Mouse (Mus musculus): ENCODE results near the gene Ccdc82. TPM values are rescaled to one million over a fixed set of nuclear protein-coding genes. Genes with fewer than 3 reads are reported as not detected.

Gene Ccdc82
- total RNA-seq, 1 experiment, result 1.6 TPM

- no peak for DNase-seq (ENCODE audit: low read depth, low spot score)
- Histone ChIP-seq H3K9ac (ENCODE audit: insufficient read depth, low read depth, low read length, poor library complexity, severe bottlenecking) (no peak overlapping the region), H3K9me3 (ENCODE audit: control insufficient read depth, insufficient read depth, low read depth, low read length) (no peaks in the 10 kb centered on the region), H3K4me1 (ENCODE audit: control insufficient read depth in 2 of 2, insufficient read depth in 2 of 2, low read length in 2 of 2, poor library complexity in 1 of 2) (no peaks in the 10 kb centered on the region), H3K36me3 (ENCODE audit: control insufficient read depth, insufficient read depth, low read length, poor library complexity, severe bottlenecking) (no peaks in the 10 kb centered on the region), H3K27ac (ENCODE audit: insufficient read depth, low read depth, low read length, poor library complexity, severe bottlenecking) (no peak overlapping the region), H3K4me3 (ENCODE audit: insufficient read depth in 1 of 2, low read depth in 1 of 2, low read length in 2 of 2, poor library complexity in 1 of 2, severe bottlenecking in 1 of 2) (no peak overlapping the region)
- TF ChIP-seq HCFC1 (IDR thresholded peaks at IDR 0.05; ENCODE audit: borderline replicate concordance, insufficient read depth, low read length) (no peak), ZC3H11A (IDR thresholded peaks at IDR 0.05; ENCODE audit: borderline replicate concordance, low read depth, low read length) (no peak), ZNF384 (IDR thresholded peaks at IDR 0.05; ENCODE audit: low read depth, low read length) (no peak), CHD2 (IDR thresholded peaks at IDR 0.05; ENCODE audit: low read depth, low read length) (no peak), MAFK (IDR thresholded peaks at IDR 0.05; ENCODE audit: insufficient read depth, low read depth, low read length) (no peak)
- in situ Hi-C loops (cut with MboI; ENCODE audit: low sequenced_read_pairs in 2 of 2, unreplicated experiment in 2 of 2), result no loop called here
These were observed 10.0 kb downstream of the Ccdc82 start for GRCm38 (mm10) chr9:13256726-13257125.

- Histone ChIP-seq H3K27ac (ENCODE audit: insufficient read depth, low read depth, low read length, poor library complexity, severe bottlenecking) (no peak overlapping the region), H3K4me1 (ENCODE audit: control insufficient read depth in 2 of 2, insufficient read depth in 2 of 2, low read length in 2 of 2, poor library complexity in 1 of 2) (no peaks in the 10 kb centered on the region), H3K36me3 (ENCODE audit: control insufficient read depth, insufficient read depth, low read length, poor library complexity, severe bottlenecking) (no peaks in the 10 kb centered on the region), H3K9ac (ENCODE audit: insufficient read depth, low read depth, low read length, poor library complexity, severe bottlenecking) (no peak overlapping the region), H3K4me3 (ENCODE audit: insufficient read depth in 1 of 2, low read depth in 1 of 2, low read length in 2 of 2, poor library complexity in 1 of 2, severe bottlenecking in 1 of 2) (no peak overlapping the region), H3K9me3 (ENCODE audit: control insufficient read depth, insufficient read depth, low read depth, low read length) (no peaks in the 10 kb centered on the region)
- TF ChIP-seq HCFC1 (IDR thresholded peaks at IDR 0.05; ENCODE audit: borderline replicate concordance, insufficient read depth, low read length), result no peak
- no peak for TF ChIP-seq MAFK (IDR thresholded peaks at IDR 0.05; ENCODE audit: insufficient read depth, low read depth, low read length)
- no peak for TF ChIP-seq ZNF384 (IDR thresholded peaks at IDR 0.05; ENCODE audit: low read depth, low read length)
- no peak for TF ChIP-seq CHD2 (IDR thresholded peaks at IDR 0.05; ENCODE audit: low read depth, low read length)
- TF ChIP-seq ZC3H11A (IDR thresholded peaks at IDR 0.05; ENCODE audit: borderline replicate concordance, low read depth, low read length), result no peak
- in situ Hi-C loops (cut with MboI; ENCODE audit: low sequenced_read_pairs in 2 of 2, unreplicated experiment in 2 of 2), result no loop called here
- DNase-seq (ENCODE audit: low read depth, low spot score), result no peak
These were observed 11.4 kb downstream of the Ccdc82 start for GRCm38 (mm10) chr9:13258173-13258572.

- no peaks in the 10 kb centered on the region for H3K9me3 ChIP-seq (ENCODE audit: control insufficient read depth, insufficient read depth, low read depth, low read length)
- peaks cover 2 to 5% of the 10 kb centered on the region in 2 experiments; a peak in 3 of 4 replicates for H3K4me1 ChIP-seq (ENCODE audit: control insufficient read depth in 2 of 2, insufficient read depth in 2 of 2, low read length in 2 of 2, poor library complexity in 1 of 2)
- in situ Hi-C loops (cut with MboI; ENCODE audit: low sequenced_read_pairs in 2 of 2, unreplicated experiment in 2 of 2), result no loop called here
- no peak for TF ChIP-seq MAFK (IDR thresholded peaks at IDR 0.05; ENCODE audit: insufficient read depth, low read depth, low read length)
- no peak for TF ChIP-seq ZC3H11A (IDR thresholded peaks at IDR 0.05; ENCODE audit: borderline replicate concordance, low read depth, low read length)
- no peak for TF ChIP-seq HCFC1 (IDR thresholded peaks at IDR 0.05; ENCODE audit: borderline replicate concordance, insufficient read depth, low read length)
- TF ChIP-seq CHD2 (IDR thresholded peaks at IDR 0.05; ENCODE audit: low read depth, low read length), result no peak
- no peak for TF ChIP-seq ZNF384 (IDR thresholded peaks at IDR 0.05; ENCODE audit: low read depth, low read length)
- H3K36me3 ChIP-seq (ENCODE audit: control insufficient read depth, insufficient read depth, low read length, poor library complexity, severe bottlenecking), result no peaks in the 10 kb centered on the region
- no peak overlapping the region for H3K9ac ChIP-seq (ENCODE audit: insufficient read depth, low read depth, low read length, poor library complexity, severe bottlenecking)
- H3K27ac ChIP-seq (ENCODE audit: insufficient read depth, low read depth, low read length, poor library complexity, severe bottlenecking), result no peak overlapping the region
- DNase-seq (ENCODE audit: low read depth, low spot score), result no peak
- H3K4me3 ChIP-seq (ENCODE audit: insufficient read depth in 1 of 2, low read depth in 1 of 2, low read length in 2 of 2, poor library complexity in 1 of 2, severe bottlenecking in 1 of 2), result no peak overlapping the region
These were observed 14.2 kb downstream of the Ccdc82 start for GRCm38 (mm10) chr9:13260980-13261379.

- H3K9me3 ChIP-seq (ENCODE audit: control insufficient read depth, insufficient read depth, low read depth, low read length), result no peaks in the 10 kb centered on the region
- no peaks in the 10 kb centered on the region for H3K4me1 ChIP-seq (ENCODE audit: control insufficient read depth in 2 of 2, insufficient read depth in 2 of 2, low read length in 2 of 2, poor library complexity in 1 of 2)
- no peak for DNase-seq (ENCODE audit: low read depth, low spot score)
- no peaks in the 10 kb centered on the region for H3K36me3 ChIP-seq (ENCODE audit: control insufficient read depth, insufficient read depth, low read length, poor library complexity, severe bottlenecking)
- no peak for TF ChIP-seq ZNF384 (IDR thresholded peaks at IDR 0.05; ENCODE audit: low read depth, low read length)
- no peak for TF ChIP-seq ZC3H11A (IDR thresholded peaks at IDR 0.05; ENCODE audit: borderline replicate concordance, low read depth, low read length)
- no peak for TF ChIP-seq MAFK (IDR thresholded peaks at IDR 0.05; ENCODE audit: insufficient read depth, low read depth, low read length)
- H3K9ac ChIP-seq (ENCODE audit: insufficient read depth, low read depth, low read length, poor library complexity, severe bottlenecking), result no peak overlapping the region
- no peak overlapping the region for H3K27ac ChIP-seq (ENCODE audit: insufficient read depth, low read depth, low read length, poor library complexity, severe bottlenecking)
- in situ Hi-C loops (cut with MboI; ENCODE audit: low sequenced_read_pairs in 2 of 2, unreplicated experiment in 2 of 2), result no loop called here
- no peak overlapping the region for H3K4me3 ChIP-seq (ENCODE audit: insufficient read depth in 1 of 2, low read depth in 1 of 2, low read length in 2 of 2, poor library complexity in 1 of 2, severe bottlenecking in 1 of 2)
These were observed 26.5 kb downstream of the Ccdc82 start for GRCm38 (mm10) chr9:13273219-13273618.

- H3K27ac ChIP-seq (ENCODE audit: insufficient read depth, low read depth, low read length, poor library complexity, severe bottlenecking), result no peak overlapping the region
- no peaks in the 10 kb centered on the region for H3K9me3 ChIP-seq (ENCODE audit: control insufficient read depth, insufficient read depth, low read depth, low read length)
- in situ Hi-C loops (cut with MboI; ENCODE audit: low sequenced_read_pairs in 2 of 2, unreplicated experiment in 2 of 2), result no loop called here
- no peak for DNase-seq (ENCODE audit: low read depth, low spot score)
- TF ChIP-seq HCFC1 (IDR thresholded peaks at IDR 0.05; ENCODE audit: borderline replicate concordance, insufficient read depth, low read length) (no peak), CHD2 (IDR thresholded peaks at IDR 0.05; ENCODE audit: low read depth, low read length) (no peak), MAFK (IDR thresholded peaks at IDR 0.05; ENCODE audit: insufficient read depth, low read depth, low read length) (no peak), ZNF384 (IDR thresholded peaks at IDR 0.05; ENCODE audit: low read depth, low read length) (no peak), ZC3H11A (IDR thresholded peaks at IDR 0.05; ENCODE audit: borderline replicate concordance, low read depth, low read length) (no peak)
- H3K4me1 ChIP-seq (ENCODE audit: control insufficient read depth in 2 of 2, insufficient read depth in 2 of 2, low read length in 2 of 2, poor library complexity in 1 of 2), result no peaks in the 10 kb centered on the region
- no peaks in the 10 kb centered on the region for H3K36me3 ChIP-seq (ENCODE audit: control insufficient read depth, insufficient read depth, low read length, poor library complexity, severe bottlenecking)
- H3K9ac ChIP-seq (ENCODE audit: insufficient read depth, low read depth, low read length, poor library complexity, severe bottlenecking), result no peak overlapping the region
- H3K4me3 ChIP-seq (ENCODE audit: insufficient read depth in 1 of 2, low read depth in 1 of 2, low read length in 2 of 2, poor library complexity in 1 of 2, severe bottlenecking in 1 of 2), result no peak overlapping the region
These were observed 40.7 kb downstream of the Ccdc82 start for GRCm38 (mm10) chr9:13287482-13287881.

Data from ES-E14 (cell line).